Mouse (Mus musculus): ENCODE results near the gene Rtl9. TPM values are rescaled to one million over a fixed set of nuclear protein-coding genes. Genes with fewer than 3 reads are reported as not detected.

The Rtl9 gene
- polyA plus RNA-seq (2015; fragmentation: Illumina TruSeq; extraction: RNeasy Lipid Tissue Mini Kit (QIAGEN cat#74804); ENCODE audit: insufficient read depth, low replicate concordance), result not detected

GRCm38 (mm10) chrX:143099044-143099754 lies at the start of gene Rtl9:
Gene Rtl9, plus strand, starts transcription at chrX:143099594.

Other genes with a start within 250 kb of the Rtl9 start
- 10.9 TPM for gene Ammecr1, start 132.9 kb upstream of the Rtl9 start, polyA plus RNA-seq (2015; fragmentation: Illumina TruSeq; extraction: RNeasy Lipid Tissue Mini Kit (QIAGEN cat#74804); ENCODE audit: insufficient read depth, low replicate concordance)

Measured in spleen, adult 10 weeks (tissue).